Mouse (Mus musculus) hindbrain, embryonic 13.5 days (tissue): Measurements from ENCODE around the gene Cep112. TPM values are rescaled to one million over a fixed set of nuclear protein-coding genes. Genes with fewer than 3 reads are reported as not detected.

ENCODE experiments used
- ATAC-seq: fragments of 200-750 bp; cut with Nextera tagmentation; 2 replicates; pipeline ENCODE4 v1.8.0; 2017; ENCODE audit warnings: moderate TSS enrichment; ENCODE audit not compliant: low FRiP score
- H3K27ac ChIP-seq: fragments of 300-500 bp; sonication (generic); 2 replicates; pipeline ENCODE4 v1.5.1; 2015; ENCODE audit warnings: inconsistent platforms, mild to moderate bottlenecking, moderate library complexity
- H3K27me3 ChIP-seq: fragments of 300-500 bp; sonication (generic); 2 replicates; pipeline ENCODE4 v1.6.1; 2015; ENCODE audit warnings: mild to moderate bottlenecking, inconsistent platforms
- H3K36me3 ChIP-seq: fragments of 300-500 bp; sonication (generic); 2 replicates; pipeline ENCODE4 v1.6.1; 2015; ENCODE audit warnings: mild to moderate bottlenecking, inconsistent platforms
- H3K4me1 ChIP-seq: fragments of 300-500 bp; sonication (generic); replicated peaks from 2 replicates; pipeline ENCODE4 v1.6.1; 2015; ENCODE audit warnings: inconsistent platforms
- H3K4me2 ChIP-seq: fragments of 300-500 bp; sonication (generic); 2 replicates; pipeline ENCODE4 v1.6.1; 2015; ENCODE audit warnings: inconsistent platforms, mild to moderate bottlenecking, moderate library complexity
- H3K4me3 ChIP-seq: fragments of 300-500 bp; sonication (generic); 2 replicates; pipeline ENCODE4 v1.5.1; 2015; ENCODE audit warnings: mild to moderate bottlenecking, inconsistent platforms
- H3K9ac ChIP-seq: fragments of 300-500 bp; sonication (generic); 2 replicates; pipeline ENCODE4 v1.6.1; 2015; ENCODE audit warnings: mild to moderate bottlenecking, inconsistent platforms
- H3K9me3 ChIP-seq: fragments of 300-500 bp; sonication (generic); 2 replicates; pipeline ENCODE4 v1.6.1; 2016; ENCODE audit warnings: inconsistent platforms
- WGBS: fragments of 180-500 bp; shearing (Covaris S2); methylation state at CpG from one replicate; pipeline ENCODE4 v1.1.7; 2015; 5-methylcytosine and 5-hydroxymethylcytosine counted together
- polyA plus RNA-seq: library from polyadenylated mRNA; unstranded; fragments of >200 nt; fragmentation: Nextera tagmentation; extraction: Ambion mirVana; gene quantifications from 2 replicates; pipeline ENCODE4 v1.2.1, GENCODE M21; 2015

The Cep112 gene
- polyA plus RNA-seq, 1 experiment from 2014 or later = 12.0 TPM

GRCm38 (mm10) chr11:108893232-108893790, 468.3 kb downstream of the Cep112 start:
- peaks cover 38% of the 10 kb centered on the region for H3K4me1 ChIP-seq
- H3K27me3 ChIP-seq = peaks cover 8% of the 10 kb centered on the region; the same call in 1 of the 2 replicates
- no peak overlapping the region for H3K27ac ChIP-seq
- no peak overlapping the region for H3K4me2 ChIP-seq
- H3K36me3 ChIP-seq = no peaks in the 10 kb centered on the region
- H3K9me3 ChIP-seq = no peaks in the 10 kb centered on the region
- no peak overlapping the region for H3K4me3 ChIP-seq
- H3K9ac ChIP-seq = no peak overlapping the region
- no peak for ATAC-seq
- 55% methylated on average over 12 of the region's 12 CpGs for WGBS

- WGBS = 28% methylated on average over 10 of the region's 10 CpGs
- no peak overlapping the region for H3K27ac ChIP-seq
- no peak overlapping the region for H3K4me2 ChIP-seq
- no peak overlapping the region for H3K4me3 ChIP-seq
- no peak overlapping the region for H3K9ac ChIP-seq
- no peaks in the 10 kb centered on the region for H3K9me3 ChIP-seq
- no peaks in the 10 kb centered on the region for H3K36me3 ChIP-seq
- peaks cover 8% of the 10 kb centered on the region; the same call in 1 of the 2 replicates for H3K27me3 ChIP-seq
- no peak for ATAC-seq
- H3K4me1 ChIP-seq = peaks cover 38% of the 10 kb centered on the region
These were observed 469.0 kb downstream of the Cep112 start for GRCm38 (mm10) chr11:108893855-108894510.

GRCm38 (mm10) chr11:108897034-108897433, 472.0 kb downstream of the Cep112 start:
- Histone ChIP-seq H3K27me3 (peaks cover 8% of the 10 kb centered on the region; the same call in 1 of the 2 replicates), H3K9ac (no peak overlapping the region), H3K27ac (no peak overlapping the region), H3K4me3 (no peak overlapping the region), H3K36me3 (no peaks in the 10 kb centered on the region), H3K4me2 (no peak overlapping the region), H3K4me1 (peaks cover 14% of the 10 kb centered on the region), H3K9me3 (no peaks in the 10 kb centered on the region)
- WGBS = 92% methylated on average over 4 of the region's 4 CpGs
- no peak for ATAC-seq

DNA sequence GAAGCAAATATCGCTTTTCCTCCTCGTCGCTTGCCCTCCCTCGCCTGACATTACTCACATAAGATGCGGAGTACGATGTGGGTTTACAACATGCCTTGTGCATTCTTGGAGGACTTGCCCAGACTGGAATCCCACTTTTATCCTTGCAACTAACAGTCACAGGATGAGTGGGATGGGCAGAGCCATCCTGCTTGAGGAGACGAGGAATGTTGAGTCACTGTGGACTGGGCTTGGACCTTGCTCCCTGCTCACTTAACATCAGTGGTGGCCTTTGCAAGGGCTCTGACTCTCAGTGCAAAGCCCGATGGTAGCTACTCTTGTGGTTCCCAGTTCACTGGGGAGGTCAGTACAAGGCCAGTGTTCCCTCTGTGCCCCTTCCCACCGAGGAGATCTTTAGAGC, 473.1 kb downstream of the Cep112 start:
- Histone ChIP-seq H3K9ac (no peak overlapping the region), H3K9me3 (no peaks in the 10 kb centered on the region), H3K36me3 (no peaks in the 10 kb centered on the region), H3K4me1 (peaks cover 13% of the 10 kb centered on the region), H3K4me3 (no peak overlapping the region), H3K27me3 (peaks cover 6% of the 10 kb centered on the region; the same call in 1 of the 2 replicates), H3K27ac (no peak overlapping the region), H3K4me2 (no peak overlapping the region)
- ATAC-seq = no peak
- 82% methylated on average over 9 of the region's 9 CpGs for WGBS

DNA sequence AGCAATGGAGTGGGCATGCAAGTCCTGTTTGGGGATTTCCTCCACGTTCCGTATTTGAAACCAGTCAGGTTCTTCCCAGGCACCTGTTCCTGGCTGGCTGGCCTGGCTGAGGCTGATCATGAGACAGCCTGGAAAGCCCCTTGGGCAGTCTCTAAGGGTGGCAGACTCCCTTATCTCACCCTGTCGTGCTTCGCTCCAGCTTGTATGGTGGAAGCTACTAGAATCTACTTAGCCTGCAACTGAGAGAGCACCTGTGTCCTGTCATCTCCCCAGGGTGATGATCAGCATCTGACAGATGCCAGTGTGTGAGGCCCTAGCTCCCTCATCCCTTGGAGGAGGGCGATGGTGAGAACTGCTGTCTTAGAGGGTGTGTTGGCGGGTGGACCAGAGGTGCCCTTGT, 473.5 kb downstream of the Cep112 start:
- 85% methylated on average over 6 of the region's 6 CpGs for WGBS
- ATAC-seq = no peak

GRCm38 (mm10) chr11:108900718-108901488, 475.9 kb downstream of the Cep112 start:
- Histone ChIP-seq H3K9ac (no peak overlapping the region), H3K4me2 (no peak overlapping the region), H3K9me3 (no peaks in the 10 kb centered on the region), H3K27me3 (no peaks in the 10 kb centered on the region), H3K4me1 (no peaks in the 10 kb centered on the region; the same call in 1 of the 2 replicates), H3K4me3 (no peak overlapping the region), H3K27ac (no peak overlapping the region), H3K36me3 (no peaks in the 10 kb centered on the region)
- WGBS = 86% methylated on average over 9 of the region's 10 CpGs
- no peak for ATAC-seq

More for the DNA sequence above, 473.5 kb downstream of the Cep112 start:
- Histone ChIP-seq H3K9me3 (no peaks in the 10 kb centered on the region), H3K4me2 (no peak overlapping the region), H3K27ac (no peak overlapping the region), H3K27me3 (0 out of 2 replicates have a peak, but pooled peaks cover 2% of the 10 kb centered on the region), H3K9ac (no peak overlapping the region), H3K4me3 (no peak overlapping the region), H3K4me1 (peaks cover 9% of the 10 kb centered on the region), H3K36me3 (no peaks in the 10 kb centered on the region)

DNA sequence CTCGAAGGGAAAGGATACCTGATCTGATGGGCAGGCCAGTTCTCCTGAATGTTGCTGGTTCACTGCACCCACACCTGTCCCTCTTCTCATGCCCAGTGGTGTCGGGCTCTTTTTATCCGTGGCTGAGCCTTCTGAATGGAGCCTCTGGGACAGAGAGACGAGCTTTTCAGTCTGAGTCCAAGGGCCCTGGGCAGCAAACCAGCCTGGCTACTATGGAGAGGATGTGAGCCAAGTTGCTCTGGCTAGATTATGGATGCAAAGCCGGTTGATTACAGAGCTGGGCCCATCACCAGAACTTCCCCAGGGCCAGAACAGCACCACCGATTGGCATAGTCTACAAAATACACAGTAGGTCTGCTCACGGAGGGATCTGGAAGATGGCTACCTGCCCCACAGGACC, 476.7 kb downstream of the Cep112 start:
- Histone ChIP-seq H3K36me3 (no peaks in the 10 kb centered on the region), H3K9ac (no peak overlapping the region), H3K4me3 (no peak overlapping the region), H3K27me3 (no peaks in the 10 kb centered on the region), H3K27ac (no peak overlapping the region), H3K9me3 (no peaks in the 10 kb centered on the region), H3K4me1 (no peaks in the 10 kb centered on the region; the same call in 1 of the 2 replicates), H3K4me2 (no peak overlapping the region)
- 76% methylated on average over 7 of the region's 7 CpGs for WGBS
- ATAC-seq = no peak

- ATAC-seq = no peak
- 88% methylated on average over 4 of the region's 4 CpGs for WGBS
- Histone ChIP-seq H3K9me3 (no peaks in the 10 kb centered on the region), H3K9ac (no peak overlapping the region), H3K4me2 (no peak overlapping the region), H3K4me1 (no peaks in the 10 kb centered on the region; the same call in 1 of the 2 replicates), H3K36me3 (no peaks in the 10 kb centered on the region), H3K27me3 (no peaks in the 10 kb centered on the region), H3K27ac (no peak overlapping the region), H3K4me3 (no peak overlapping the region)
These were observed 477.3 kb downstream of the Cep112 start for GRCm38 (mm10) chr11:108902303-108902702.

DNA sequence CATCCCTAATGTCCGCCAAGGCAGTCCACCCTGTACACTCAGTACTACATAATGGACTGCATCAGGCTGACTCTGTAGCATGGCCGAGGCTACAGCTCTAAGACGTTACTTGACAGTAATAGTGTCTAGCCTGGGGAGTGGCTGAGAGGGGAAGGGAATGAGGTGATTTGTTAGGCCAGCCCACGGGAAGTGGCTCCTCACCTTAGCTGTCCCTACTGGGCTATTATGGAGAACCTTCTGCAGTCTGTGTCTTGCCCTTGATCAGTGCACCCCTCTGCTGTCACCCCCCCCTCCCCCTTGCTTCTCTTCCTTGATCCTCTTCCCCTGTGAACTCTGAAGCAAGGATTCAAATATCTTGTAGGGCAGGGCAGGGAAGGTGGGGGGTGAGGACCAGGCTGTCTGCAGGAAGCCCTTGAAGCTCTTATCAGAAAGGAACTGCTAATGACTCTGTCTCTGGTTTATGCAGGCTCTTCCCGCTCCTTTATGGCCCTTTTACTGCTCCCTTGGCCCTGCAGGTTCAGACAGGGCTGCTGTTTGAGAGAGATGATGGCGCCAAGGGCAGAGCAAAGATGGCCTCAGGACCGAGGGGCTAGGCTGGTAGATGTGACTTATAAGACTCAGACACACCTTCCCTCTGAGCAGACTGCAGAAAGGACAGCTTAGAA, 481.7 kb downstream of the Cep112 start:
- Histone ChIP-seq H3K4me2 (no peak overlapping the region), H3K27me3 (peaks cover 31% of the 10 kb centered on the region), H3K27ac (no peak overlapping the region), H3K4me3 (no peak overlapping the region), H3K9ac (no peak overlapping the region), H3K36me3 (no peaks in the 10 kb centered on the region), H3K9me3 (no peaks in the 10 kb centered on the region), H3K4me1 (peaks cover 13% of the 10 kb centered on the region)
- 70% methylated on average over 7 of the region's 7 CpGs for WGBS
- no peak for ATAC-seq

GRCm38 (mm10) chr11:108909396-108910195, 484.6 kb downstream of the Cep112 start:
- Histone ChIP-seq H3K9ac (no peak overlapping the region), H3K36me3 (no peaks in the 10 kb centered on the region), H3K27ac (no peak overlapping the region), H3K9me3 (0 out of 2 replicates have a peak, but pooled peaks cover 4% of the 10 kb centered on the region), H3K4me2 (peak overlapping the region; percentile 37), H3K4me1 (peaks cover 13% of the 10 kb centered on the region), H3K4me3 (no peak overlapping the region), H3K27me3 (peaks cover 34% of the 10 kb centered on the region)
- 9% methylated on average over 24 of the region's 24 CpGs for WGBS
- no peak for ATAC-seq
